Mouse (Mus musculus) E14TG2a.4 (cell line): Measurements from ENCODE around the gene Vps33b.

Source experiments
- CTCF ChIP-seq: conservative IDR thresholded peaks from 2 replicates; pipeline ENCODE4 v1.5.1; 2014; ENCODE audit warnings: low read length
- NANOG ChIP-seq: IDR thresholded peaks from 2 replicates; pipeline ENCODE4 v1.6.1; 2014; ENCODE audit warnings: borderline replicate concordance, low read length, mixed read lengths
- POU5F1 ChIP-seq: IDR thresholded peaks from 2 replicates; pipeline ENCODE4 v1.6.1; 2014; ENCODE audit warnings: low read length, borderline replicate concordance

DNA sequence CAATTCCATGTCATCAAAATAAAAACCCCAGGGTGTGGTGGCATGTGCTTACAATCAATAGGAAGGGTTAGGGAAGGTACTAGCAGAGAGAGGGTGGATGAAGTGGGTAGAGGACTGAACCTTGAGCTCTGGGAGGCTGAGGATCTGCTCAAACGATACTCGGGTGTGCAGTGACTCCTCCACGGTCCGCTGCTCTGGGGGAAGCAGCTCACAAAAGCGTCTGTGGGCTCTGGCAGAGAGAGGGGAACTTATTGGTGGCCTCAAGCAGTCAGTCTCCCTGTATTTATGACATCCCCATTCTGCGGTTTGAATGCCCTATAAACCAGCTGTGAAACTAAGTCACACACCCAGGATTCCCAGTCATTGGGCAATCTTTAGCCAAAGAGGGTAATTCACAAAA lies 39.3 kb upstream of the Vps33b start:
- TF ChIP-seq CTCF (no peak), POU5F1 (no peak), NANOG (no peak)
